Mouse (Mus musculus) limb, embryonic 10.5 days (tissue): ENCODE measurements around the gene Nudt14. TPM values are rescaled to one million over a fixed set of nuclear protein-coding genes. Genes with fewer than 3 reads are reported as not detected.

Experiments
- DNase-seq: peaks from one replicate; pipeline ENCODE4 v3.0.0-alpha.2; 2017; ENCODE audit warnings: low spot score
- H3K27ac ChIP-seq: fragments of 300-500 bp; sonication (generic); 2 replicates; pipeline ENCODE4 v1.5.1; 2016; ENCODE audit warnings: mild to moderate bottlenecking
- H3K27me3 ChIP-seq: fragments of 300-500 bp; sonication (generic); 2 replicates; pipeline ENCODE4 v1.6.1; 2016; ENCODE audit warnings: low read depth, mild to moderate bottlenecking; ENCODE audit not compliant: poor library complexity, severe bottlenecking
- H3K36me3 ChIP-seq: fragments of 300-500 bp; sonication (generic); 2 replicates; pipeline ENCODE4 v1.6.1; 2016; ENCODE audit warnings: mild to moderate bottlenecking, moderate library complexity
- H3K4me1 ChIP-seq: fragments of 300-500 bp; sonication (generic); 2 replicates; pipeline ENCODE4 v1.6.1; 2016
- H3K4me3 ChIP-seq: fragments of 300-500 bp; sonication (generic); 2 replicates; pipeline ENCODE4 v1.5.1; 2016; ENCODE audit warnings: mild to moderate bottlenecking, moderate library complexity
- H3K9me3 ChIP-seq: fragments of 300-500 bp; sonication (generic); replicated peaks from 2 replicates; pipeline ENCODE4 v1.6.1; 2016; ENCODE audit warnings: mild to moderate bottlenecking
- WGBS: fragments of 180-500 bp; shearing (Covaris S2); methylation state at CpG from one replicate; pipeline ENCODE4 v1.1.7; 2016; 5-methylcytosine and 5-hydroxymethylcytosine counted together
- polyA plus RNA-seq: library from polyadenylated mRNA; unstranded; fragments of >200 nt; fragmentation: Nextera tagmentation; extraction: Ambion mirVana; gene quantifications from 2 replicates; pipeline ENCODE4 v1.2.1, GENCODE M21; 2016

Gene Nudt14
- polyA plus RNA-seq, 1 experiment from 2014 or later, result 79.7 TPM

GRCm38 (mm10) chr12:112961872-112962271 lies 19.9 kb upstream of the Nudt14 start:
- no peaks in the 10 kb centered on the region for H3K4me1 ChIP-seq
- no peak for DNase-seq
- H3K27ac ChIP-seq, result no peak overlapping the region
- no peak overlapping the region for H3K4me3 ChIP-seq
- H3K9me3 ChIP-seq, result no peaks in the 10 kb centered on the region
- peaks cover 95% of the 10 kb centered on the region for H3K36me3 ChIP-seq
- H3K27me3 ChIP-seq, result no peaks in the 10 kb centered on the region
- WGBS, result 89% methylated on average over 5 of the region's 5 CpGs

- Histone ChIP-seq H3K27ac (no peak overlapping the region), H3K36me3 (peaks cover 95% of the 10 kb centered on the region), H3K27me3 (no peaks in the 10 kb centered on the region), H3K9me3 (no peaks in the 10 kb centered on the region), H3K4me3 (no peak overlapping the region), H3K4me1 (0 out of 2 replicates have a peak, but pooled peaks cover 1% of the 10 kb centered on the region)
- no peak for DNase-seq
- WGBS, result 91% methylated on average over 7 of the region's 7 CpGs
Measured at GRCm38 (mm10) chr12:112961428-112961827, 19.5 kb upstream of the Nudt14 start.

GRCm38 (mm10) chr12:112959421-112959820 lies 17.5 kb upstream of the Nudt14 start:
- H3K27me3 ChIP-seq, result no peaks in the 10 kb centered on the region
- DNase-seq, result no peak
- no peak overlapping the region for H3K4me3 ChIP-seq
- WGBS, result 92% methylated on average over 8 of the region's 8 CpGs
- peaks cover 4% of the 10 kb centered on the region; the same call in 1 of the 2 replicates for H3K4me1 ChIP-seq
- H3K27ac ChIP-seq, result no peak overlapping the region
- H3K36me3 ChIP-seq, result peaks cover 78% of the 10 kb centered on the region
- no peaks in the 10 kb centered on the region for H3K9me3 ChIP-seq

- no peaks in the 10 kb centered on the region for H3K27me3 ChIP-seq
- H3K4me3 ChIP-seq, result no peak overlapping the region
- peaks cover 4% of the 10 kb centered on the region; the same call in 1 of the 2 replicates for H3K4me1 ChIP-seq
- no peaks in the 10 kb centered on the region for H3K9me3 ChIP-seq
- WGBS, result 52% methylated on average over 4 of the region's 4 CpGs
- H3K36me3 ChIP-seq, result peaks cover 67% of the 10 kb centered on the region
- DNase-seq, result no peak
- no peak overlapping the region for H3K27ac ChIP-seq
Measured at GRCm38 (mm10) chr12:112958303-112958702, 16.4 kb upstream of the Nudt14 start.

GRCm38 (mm10) chr12:112955800-112956199 lies 13.9 kb upstream of the Nudt14 start:
- WGBS, result 41% methylated on average over 4 of the region's 4 CpGs
- H3K9me3 ChIP-seq, result no peaks in the 10 kb centered on the region
- peaks cover 42% of the 10 kb centered on the region for H3K36me3 ChIP-seq
- peak; percentile 79 for DNase-seq
- H3K27ac ChIP-seq, result no peak overlapping the region
- H3K4me3 ChIP-seq, result no peak overlapping the region
- no peaks in the 10 kb centered on the region for H3K27me3 ChIP-seq
- peaks cover 27% of the 10 kb centered on the region for H3K4me1 ChIP-seq

GRCm38 (mm10) chr12:112952926-112953565 lies 11.1 kb upstream of the Nudt14 start:
- Histone ChIP-seq H3K27me3 (no peaks in the 10 kb centered on the region), H3K36me3 (peaks cover 15% of the 10 kb centered on the region; the same call in 1 of the 2 replicates), H3K27ac (peak overlapping the region; percentile 53; the same call in 1 of the 2 replicates), H3K9me3 (no peaks in the 10 kb centered on the region), H3K4me1 (peaks cover 54% of the 10 kb centered on the region), H3K4me3 (no peak overlapping the region)
- 75% methylated on average over 3 of the region's 3 CpGs for WGBS
- no peak for DNase-seq

GRCm38 (mm10) chr12:112952433-112952832 lies 10.5 kb upstream of the Nudt14 start:
- Histone ChIP-seq H3K9me3 (no peaks in the 10 kb centered on the region), H3K36me3 (peaks cover 9% of the 10 kb centered on the region; the same call in 1 of the 2 replicates), H3K4me1 (peaks cover 60% of the 10 kb centered on the region), H3K4me3 (no peak overlapping the region), H3K27me3 (no peaks in the 10 kb centered on the region), H3K27ac (peak overlapping the region; percentile 53)
- no peak for DNase-seq
- 69% methylated on average over 8 of the region's 8 CpGs for WGBS

- Histone ChIP-seq H3K9me3 (no peaks in the 10 kb centered on the region), H3K36me3 (peaks cover 1% of the 10 kb centered on the region; the same call in 1 of the 2 replicates), H3K27me3 (no peaks in the 10 kb centered on the region), H3K27ac (peak overlapping the region; percentile 96), H3K4me3 (peak overlapping the region; percentile 69), H3K4me1 (peaks cover 58% of the 10 kb centered on the region)
- no peak for DNase-seq
- WGBS, result 36% methylated on average over 7 of the region's 7 CpGs
Measured at GRCm38 (mm10) chr12:112951150-112951842, 9.4 kb upstream of the Nudt14 start.

- H3K27ac ChIP-seq, result peak overlapping the region; percentile 96
- peaks cover 56% of the 10 kb centered on the region for H3K4me1 ChIP-seq
- 9% methylated on average over 6 of the region's 6 CpGs for WGBS
Measured at GRCm38 (mm10) chr12:112950761-112951129, 8.8 kb upstream of the Nudt14 start.

GRCm38 (mm10) chr12:112950040-112950760 lies 8.3 kb upstream of the Nudt14 start:
- no peaks in the 10 kb centered on the region for H3K27me3 ChIP-seq
- peaks cover 56% of the 10 kb centered on the region for H3K4me1 ChIP-seq
- H3K36me3 ChIP-seq, result no peaks in the 10 kb centered on the region
- H3K9me3 ChIP-seq, result no peaks in the 10 kb centered on the region
- under 1% methylated on average over 58 of the region's 58 CpGs for WGBS
- DNase-seq, result peak; percentile 91
- H3K4me3 ChIP-seq, result peak overlapping the region; percentile 69
- peak overlapping the region; percentile 96 for H3K27ac ChIP-seq

More at GRCm38 (mm10) chr12:112950761-112951129, 8.8 kb upstream of the Nudt14 start:
- Histone ChIP-seq H3K36me3 (no peaks in the 10 kb centered on the region), H3K9me3 (no peaks in the 10 kb centered on the region), H3K4me3 (peak overlapping the region; percentile 69), H3K27me3 (no peaks in the 10 kb centered on the region)
- DNase-seq, result no peak

GRCm38 (mm10) chr12:112947307-112947706 lies 5.4 kb upstream of the Nudt14 start:
- H3K36me3 ChIP-seq, result no peaks in the 10 kb centered on the region
- no peak for DNase-seq
- no peak overlapping the region for H3K4me3 ChIP-seq
- H3K27me3 ChIP-seq, result no peaks in the 10 kb centered on the region
- H3K27ac ChIP-seq, result peak overlapping the region; percentile 22; the same call in 1 of the 2 replicates
- H3K4me1 ChIP-seq, result peaks cover 54% of the 10 kb centered on the region
- no peaks in the 10 kb centered on the region for H3K9me3 ChIP-seq
- 29% methylated on average over 4 of the region's 4 CpGs for WGBS

GRCm38 (mm10) chr12:112943669-112944068 lies 1.7 kb upstream of the Nudt14 start:
- Histone ChIP-seq H3K36me3 (no peaks in the 10 kb centered on the region), H3K4me3 (no peak overlapping the region), H3K4me1 (peaks cover 52% of the 10 kb centered on the region), H3K27ac (no peak overlapping the region), H3K9me3 (no peaks in the 10 kb centered on the region), H3K27me3 (no peaks in the 10 kb centered on the region)
- DNase-seq, result no peak
- 84% methylated on average over 2 of the region's 2 CpGs for WGBS
